Mouse (Mus musculus) bone marrow macrophage, adult 2 months (primary cell): Measurements from ENCODE around the gene Dctn5. TPM values are rescaled to one million over a fixed set of nuclear protein-coding genes. Genes with fewer than 3 reads are reported as not detected.

Experiments
- H3K27ac ChIP-seq: 2 replicates; pipeline ENCODE4 v1.5.1; 2012; ENCODE audit warnings: low read depth, low read length; ENCODE audit not compliant: insufficient read depth
- H3K4me1 ChIP-seq: 2 replicates; pipeline ENCODE4 v1.6.1; 2012; ENCODE audit warnings: low read length; ENCODE audit not compliant: control insufficient read depth, insufficient read depth
- H3K4me3 ChIP-seq: 2 replicates; pipeline ENCODE4 v1.5.1; 2012; ENCODE audit warnings: mild to moderate bottlenecking, low read length, moderate library complexity; ENCODE audit not compliant: insufficient read depth
- CTCF ChIP-seq: IDR thresholded peaks from 2 replicates; pipeline ENCODE4 v1.5.1; 2012; ENCODE audit warnings: low read depth, mild to moderate bottlenecking, low read length, moderate library complexity
- POLR2A ChIP-seq: IDR thresholded peaks from 2 replicates; pipeline ENCODE4 v1.6.1; 2012; ENCODE audit warnings: mild to moderate bottlenecking, low read depth, low read length, borderline replicate concordance
- polyA plus RNA-seq: library from polyadenylated mRNA; stranded (reverse); fragments of >200 nt; gene quantifications from 2 replicates; pipeline ENCODE4 v1.2.4, GENCODE M21; 2012; ENCODE audit not compliant: missing spikeins, insufficient read depth, insufficient read length

Dctn5 gene
- polyA plus RNA-seq, 1 experiment, result 129 TPM

DNA sequence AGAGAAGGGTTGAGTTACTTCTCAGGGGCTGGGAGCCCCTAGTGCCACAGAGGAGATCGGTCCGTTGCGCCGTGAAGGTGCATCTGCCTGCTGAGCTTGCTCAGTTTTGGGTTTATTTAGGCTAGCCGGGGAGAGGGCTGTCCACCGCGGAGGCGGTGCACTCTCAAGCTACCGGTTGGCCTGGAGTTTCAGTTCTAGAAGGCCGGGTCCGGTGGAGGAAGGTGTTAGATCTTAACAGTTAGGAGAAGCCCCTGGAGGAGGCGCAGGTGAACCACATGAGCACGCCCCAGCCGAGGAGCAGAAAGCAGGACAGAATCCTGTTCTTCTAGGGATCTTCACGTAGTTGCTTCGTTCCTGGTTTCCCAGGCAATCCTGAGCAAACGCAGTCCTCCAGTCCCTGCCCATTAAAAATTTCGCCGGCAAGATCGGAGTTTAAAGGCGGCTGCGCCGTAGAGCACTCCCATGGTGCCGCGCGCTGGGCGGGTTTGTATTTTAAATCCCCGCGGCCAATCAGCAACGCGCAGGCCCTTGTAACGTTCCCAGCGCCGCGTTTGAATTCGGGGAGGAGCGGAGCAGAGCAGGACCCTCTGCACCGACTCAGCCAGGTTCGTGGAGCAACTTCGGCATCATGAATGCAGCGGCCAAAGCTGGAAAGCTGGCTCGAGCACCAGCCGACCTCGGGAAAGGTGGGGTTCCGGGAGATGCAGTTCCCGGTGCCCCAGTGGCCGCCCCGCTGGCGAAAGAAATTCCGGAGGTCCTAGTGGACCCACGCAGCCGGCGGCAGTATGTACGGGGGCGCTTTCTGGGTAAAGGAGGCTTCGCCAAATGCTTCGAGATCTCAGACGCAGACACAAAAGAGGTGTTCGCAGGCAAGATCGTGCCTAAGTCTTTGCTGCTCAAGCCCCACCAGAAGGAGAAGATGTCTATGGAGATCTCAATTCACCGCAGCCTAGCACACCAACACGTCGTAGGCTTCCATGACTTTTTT lies 26.4 kb downstream of the Dctn5 start, which contains the start of gene Plk1:
Gene Plk1, plus strand, starts transcription at position 525 of the 988 bp plus-strand sequence.
- H3K27ac ChIP-seq, result peak within 1 kb of the TSS; percentile 39; the same call in 1 of the 2 replicates
- H3K4me3 ChIP-seq, result peak within 1 kb of the TSS; percentile 87
- H3K4me1 ChIP-seq, result peaks cover 9% of the 10 kb centered on the region
- TF ChIP-seq CTCF (no peak), POLR2A (no peak)

DNA sequence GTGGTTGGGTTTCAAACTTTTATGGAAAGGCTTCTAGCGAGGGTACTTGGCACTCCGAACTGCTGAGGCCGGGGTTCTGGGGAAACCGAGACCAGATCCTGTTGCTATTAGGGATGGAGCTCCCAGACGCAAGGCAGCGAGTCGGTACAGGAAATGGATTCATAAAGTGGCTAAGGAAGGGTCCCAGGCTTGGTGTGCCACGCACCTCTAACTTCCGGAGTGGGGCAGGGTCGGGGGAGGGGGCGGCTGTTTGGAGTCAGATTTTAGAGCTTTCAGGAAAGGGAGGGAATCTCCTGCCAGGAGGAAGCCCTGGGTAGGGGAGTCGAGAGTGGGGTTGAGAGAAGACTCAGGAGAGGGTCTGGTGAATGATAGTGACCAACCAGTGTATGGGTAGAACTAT lies 27.2 kb downstream of the Dctn5 start:
- Histone ChIP-seq H3K4me1 (peaks cover 9% of the 10 kb centered on the region), H3K27ac (no peak overlapping the region; the same call in 1 of the 2 replicates), H3K4me3 (peak overlapping the region; percentile 87)
- no peak for TF ChIP-seq POLR2A
- no peak for TF ChIP-seq CTCF

DNA sequence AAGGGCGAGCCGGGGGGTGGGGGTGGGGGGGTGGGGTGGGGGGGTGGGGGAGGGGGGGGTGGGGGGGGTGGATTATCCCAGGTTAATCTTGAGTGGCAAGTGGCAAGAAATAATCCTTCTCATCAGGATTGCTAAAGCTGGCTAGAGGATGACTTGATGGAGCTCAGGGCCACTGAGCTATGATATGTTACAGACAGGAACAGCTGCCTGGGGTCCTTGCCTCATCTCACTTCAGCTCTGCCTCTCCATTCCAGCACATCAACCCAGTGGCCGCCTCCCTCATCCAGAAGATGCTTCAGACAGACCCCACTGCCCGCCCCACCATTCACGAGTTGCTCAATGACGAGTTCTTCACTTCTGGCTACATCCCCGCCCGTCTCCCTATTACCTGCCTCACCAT lies 30.9 kb downstream of the Dctn5 start:
- Histone ChIP-seq H3K4me3 (no peak overlapping the region), H3K27ac (no peak overlapping the region), H3K4me1 (peaks cover 7% of the 10 kb centered on the region)
- TF ChIP-seq POLR2A, result no peak
- no peak for TF ChIP-seq CTCF

DNA sequence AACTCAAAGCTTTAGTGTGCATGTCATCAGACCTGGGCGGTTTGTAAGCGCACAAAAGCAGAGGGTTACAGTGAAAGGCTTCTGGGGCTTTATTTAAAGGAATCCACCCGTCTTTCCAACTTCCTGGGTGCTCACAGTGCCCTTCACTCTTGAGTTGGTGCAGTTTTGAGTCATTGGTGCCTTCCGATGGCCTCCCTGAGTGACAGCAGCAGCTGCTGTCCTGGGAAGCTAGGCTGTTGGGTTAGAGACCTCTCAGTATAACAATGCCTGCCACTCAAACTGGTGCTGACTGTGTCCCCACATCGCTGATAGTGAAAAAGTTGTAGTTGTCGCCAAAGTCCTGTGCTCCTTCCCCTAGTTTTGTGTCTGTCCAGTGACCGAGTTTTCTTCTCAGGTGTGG lies 34.4 kb downstream of the Dctn5 start:
- no peak for TF ChIP-seq POLR2A
- TF ChIP-seq CTCF, result no peak
- no peak overlapping the region for H3K27ac ChIP-seq
- H3K4me1 ChIP-seq, result no peaks in the 10 kb centered on the region
- no peak overlapping the region for H3K4me3 ChIP-seq

DNA sequence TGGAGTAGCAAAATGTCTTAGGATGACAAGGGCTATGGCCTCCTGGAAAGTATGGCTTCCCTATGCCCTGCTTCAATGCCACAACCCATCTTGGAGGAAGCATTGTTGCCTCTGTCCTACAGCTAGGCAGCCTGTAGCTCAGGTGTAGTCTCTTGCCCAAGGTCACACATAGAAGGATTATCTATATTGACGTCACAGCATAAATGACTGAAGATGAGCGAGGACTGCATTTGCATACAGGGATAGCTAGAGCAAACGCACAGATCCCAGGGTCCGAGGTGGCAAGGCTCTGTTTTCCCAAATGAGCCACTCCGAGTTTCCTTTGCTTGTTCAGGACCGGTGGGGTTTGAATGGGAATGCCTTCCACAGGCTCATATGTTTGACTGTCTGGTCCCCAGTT lies 37.9 kb downstream of the Dctn5 start:
- H3K4me1 ChIP-seq, result no peaks in the 10 kb centered on the region
- H3K27ac ChIP-seq, result no peak overlapping the region
- TF ChIP-seq POLR2A (no peak), CTCF (no peak)
- H3K4me3 ChIP-seq, result no peak overlapping the region

DNA sequence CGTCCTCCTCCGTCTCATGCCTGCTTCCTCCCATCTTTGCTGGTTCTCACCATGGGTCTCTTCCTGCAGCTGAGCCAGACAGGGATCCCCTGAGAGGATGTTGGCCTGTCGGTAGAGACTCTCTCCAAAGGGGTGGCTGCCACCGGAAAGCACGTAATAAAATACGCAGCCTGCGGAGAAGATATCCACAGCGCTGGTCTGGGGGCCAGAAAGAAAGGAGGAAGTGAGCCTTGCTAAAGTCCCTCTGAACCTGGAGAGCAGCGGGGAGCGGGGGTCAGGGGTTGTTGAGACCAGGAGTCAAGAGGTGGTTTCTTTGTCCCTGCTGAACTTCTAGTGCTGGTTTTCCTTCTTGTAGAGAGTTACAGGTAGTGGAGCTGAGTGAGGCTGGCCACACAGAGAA lies 38.8 kb downstream of the Dctn5 start:
- Histone ChIP-seq H3K4me1 (no peaks in the 10 kb centered on the region), H3K4me3 (no peak overlapping the region), H3K27ac (no peak overlapping the region)
- TF ChIP-seq POLR2A, result no peak
- TF ChIP-seq CTCF, result no peak

DNA sequence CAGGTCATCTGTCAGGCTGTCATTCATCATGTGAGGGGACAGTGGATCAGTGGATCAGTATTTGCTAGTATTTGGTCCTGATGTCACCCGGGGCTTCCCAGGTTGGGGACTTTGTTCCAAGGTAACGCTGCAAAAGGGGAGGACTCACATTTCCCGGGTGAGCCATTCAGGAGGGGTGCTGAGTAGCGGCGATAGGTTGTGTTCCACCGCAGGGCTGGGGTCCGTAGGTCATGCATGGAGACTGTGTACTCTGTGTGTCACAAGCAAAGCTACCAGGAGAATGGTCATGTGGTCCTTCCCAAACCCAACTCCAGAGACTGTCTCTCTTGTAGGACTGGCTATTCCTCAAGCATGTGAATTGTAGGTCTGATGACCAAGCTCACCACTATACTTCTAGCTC lies 47.9 kb downstream of the Dctn5 start:
- Histone ChIP-seq H3K4me3 (no peak overlapping the region), H3K4me1 (no peaks in the 10 kb centered on the region), H3K27ac (no peak overlapping the region)
- no peak for TF ChIP-seq CTCF
- no peak for TF ChIP-seq POLR2A

DNA sequence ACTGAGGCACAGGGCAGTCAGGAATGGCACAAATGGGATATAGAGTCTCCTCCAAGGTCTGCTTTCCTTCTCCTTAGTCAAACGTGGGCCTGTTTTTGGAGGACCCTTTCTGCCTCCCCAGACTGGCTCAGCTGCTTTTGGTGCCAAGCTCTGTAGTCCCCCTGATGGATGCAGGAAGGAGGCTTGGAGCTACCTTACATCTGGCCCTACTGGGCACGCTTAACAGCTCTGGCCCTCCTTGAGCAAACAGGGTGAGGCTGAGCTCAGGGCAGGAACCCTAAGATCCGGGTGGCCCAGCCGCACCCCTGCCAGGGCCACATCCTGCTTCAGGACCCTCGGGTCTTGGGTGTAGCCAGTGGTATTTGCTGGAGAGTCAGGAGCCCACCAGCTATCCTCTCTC lies 51.7 kb downstream of the Dctn5 start:
- no peaks in the 10 kb centered on the region for H3K4me1 ChIP-seq
- no peak overlapping the region for H3K4me3 ChIP-seq
- no peak overlapping the region for H3K27ac ChIP-seq
- TF ChIP-seq POLR2A (no peak), CTCF (no peak)

DNA sequence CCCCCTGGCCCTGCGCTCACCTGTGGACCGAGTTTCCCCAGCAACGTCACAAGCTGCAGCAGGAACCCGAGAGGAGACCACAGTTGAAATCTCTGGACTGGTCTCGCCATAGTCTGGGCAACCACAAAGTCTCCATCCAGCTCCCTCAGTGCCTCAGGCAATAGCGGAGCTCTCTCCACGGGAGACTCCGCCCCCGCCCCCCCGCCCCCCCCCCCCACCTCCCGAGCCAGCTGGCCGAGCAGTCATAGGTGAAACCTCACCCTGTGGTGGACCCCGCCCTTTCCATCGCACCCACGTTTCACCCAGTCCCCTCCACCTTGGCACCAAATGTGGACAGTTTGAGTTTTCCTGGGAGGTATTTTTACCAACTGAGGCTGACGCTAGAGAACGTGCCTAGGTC lies 53.2 kb downstream of the Dctn5 start, which contains the start of gene Ern2:
Gene Ern2, minus strand, starts transcription at position 165 of the 400 bp plus-strand sequence.
- Histone ChIP-seq H3K27ac (no peak within 1 kb of the TSS), H3K4me1 (no peaks in the 10 kb centered on the region), H3K4me3 (no peak within 1 kb of the TSS)
- no peak for TF ChIP-seq POLR2A
- no peak for TF ChIP-seq CTCF

DNA sequence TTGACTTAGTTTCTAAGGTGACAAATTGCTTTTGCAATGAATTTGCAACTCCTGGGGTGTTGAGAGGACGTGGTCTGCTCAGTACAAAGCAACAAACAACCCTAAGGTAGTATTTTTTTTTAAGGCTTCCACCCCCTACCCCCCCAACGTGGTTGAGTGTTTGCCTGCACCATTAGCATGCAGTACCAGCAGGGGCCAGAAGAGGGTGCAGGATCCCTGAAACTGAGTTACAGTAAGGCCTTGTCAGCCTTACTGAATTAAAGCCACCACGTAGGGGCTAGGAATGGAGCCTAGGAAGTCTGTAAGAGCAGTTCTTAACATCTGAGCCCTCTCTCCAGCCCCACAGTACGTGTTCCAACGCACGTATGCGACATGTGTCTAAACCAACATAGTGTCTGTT lies 56.6 kb downstream of the Dctn5 start:
- Histone ChIP-seq H3K4me1 (no peaks in the 10 kb centered on the region), H3K27ac (no peak overlapping the region), H3K4me3 (no peak overlapping the region)
- TF ChIP-seq POLR2A (no peak), CTCF (peak; percentile 65)
